Mouse (Mus musculus) midbrain, embryonic 15.5 days (tissue): ENCODE data around the gene Zfp825. TPM values are rescaled to one million over a fixed set of nuclear protein-coding genes. Genes with fewer than 3 reads are reported as not detected.
A peak's percentile ranks its signal among the peaks of the same experiment; 100 is the strongest.
"Not testable (repeated sequence)": the region's sequence is repeated elsewhere in the genome, so short reads cannot be mapped to it uniquely, and the experiment has no call there.

Experiments
- ATAC-seq: fragments of 200-750 bp; cut with Nextera tagmentation; replicated peaks from 2 replicates; pipeline ENCODE4 v1.8.0; 2017; ENCODE audit warnings: moderate TSS enrichment
- H3K27ac ChIP-seq: fragments of 300-500 bp; sonication (generic); 2 replicates; pipeline ENCODE4 v1.5.1; 2015; ENCODE audit warnings: mild to moderate bottlenecking, inconsistent platforms
- H3K27me3 ChIP-seq: fragments of 300-500 bp; sonication (generic); replicated peaks from 2 replicates; pipeline ENCODE4 v1.6.1; 2015; ENCODE audit warnings: inconsistent platforms
- H3K36me3 ChIP-seq: fragments of 300-500 bp; sonication (generic); replicated peaks from 2 replicates; pipeline ENCODE4 v1.6.1; 2015; ENCODE audit warnings: inconsistent platforms
- H3K4me1 ChIP-seq: fragments of 300-500 bp; sonication (generic); 2 replicates; pipeline ENCODE4 v1.6.1; 2015; ENCODE audit warnings: inconsistent platforms
- H3K4me2 ChIP-seq: fragments of 300-500 bp; sonication (generic); 2 replicates; pipeline ENCODE4 v1.6.1; 2015; ENCODE audit warnings: inconsistent platforms, mild to moderate bottlenecking, moderate library complexity
- H3K4me3 ChIP-seq: fragments of 300-500 bp; sonication (generic); 2 replicates; pipeline ENCODE4 v1.5.1; 2015; ENCODE audit warnings: mild to moderate bottlenecking, inconsistent platforms
- H3K9ac ChIP-seq: fragments of 300-500 bp; sonication (generic); 2 replicates; pipeline ENCODE4 v1.6.1; 2015; ENCODE audit warnings: mild to moderate bottlenecking, inconsistent platforms
- H3K9me3 ChIP-seq: fragments of 300-500 bp; sonication (generic); 2 replicates; pipeline ENCODE4 v1.6.1; 2016; ENCODE audit warnings: inconsistent platforms
- WGBS: fragments of 180-500 bp; shearing (Covaris S2); methylation state at CpG from one replicate; pipeline ENCODE4 v1.1.7; 2015; ENCODE audit warnings: mixed read lengths; 5-methylcytosine and 5-hydroxymethylcytosine counted together
- polyA plus RNA-seq: library from polyadenylated mRNA; unstranded; fragments of >200 nt; fragmentation: Nextera tagmentation; extraction: Ambion mirVana; gene quantifications from 2 replicates; pipeline ENCODE4 v1.2.1, GENCODE M21; 2015

Zfp825 gene
- polyA plus RNA-seq, result 17.1 and 19.7 TPM in 2 replicates

- Histone ChIP-seq H3K27me3 (no peaks in the 10 kb centered on the region), H3K27ac (peak within 1 kb of the TSS; percentile 88), H3K4me3 (peak within 1 kb of the TSS; percentile 73), H3K9me3 (no peaks in the 10 kb centered on the region), H3K4me1 (peaks cover 11% of the 10 kb centered on the region; the same call in 1 of the 2 replicates), H3K36me3 (no peaks in the 10 kb centered on the region), H3K9ac (peak within 1 kb of the TSS; percentile 50), H3K4me2 (peak within 1 kb of the TSS; percentile 65)
- ATAC-seq, result peak; percentile 100
- under 1% methylated on average over 23 of the region's 23 CpGs for WGBS
These were observed at the start of gene Zfp825 for GRCm38 (mm10) chr13:74493911-74494679. Gene Zfp825 (minus strand): TSS chr13:74493992.

GRCm38 (mm10) chr13:74535418-74535817 is 41.6 kb upstream of the Zfp825 start:
- H3K4me1 ChIP-seq, H3K9ac ChIP-seq, H3K4me3 ChIP-seq, H3K27me3 ChIP-seq, H3K9me3 ChIP-seq, H3K27ac ChIP-seq, H3K4me2 ChIP-seq, ATAC-seq, H3K36me3 ChIP-seq: not testable (repeated sequence)
- WGBS, result 92% methylated on average over 3 of the region's 3 CpGs

GRCm38 (mm10) chr13:74534864-74535263 is 41.1 kb upstream of the Zfp825 start:
- not testable (repeated sequence) for H3K36me3 ChIP-seq, H3K9me3 ChIP-seq, H3K9ac ChIP-seq, H3K4me1 ChIP-seq, H3K4me3 ChIP-seq, H3K27ac ChIP-seq, H3K4me2 ChIP-seq, H3K27me3 ChIP-seq
- 12% methylated on average over 3 of the region's 3 CpGs for WGBS
- ATAC-seq, result peak; percentile 80

- Histone ChIP-seq H3K27me3 (no peaks in the 10 kb centered on the region), H3K4me3 (no peak overlapping the region), H3K4me2 (no peak overlapping the region), H3K27ac (no peak overlapping the region), H3K9me3 (no peaks in the 10 kb centered on the region), H3K4me1 (no peaks in the 10 kb centered on the region), H3K9ac (no peak overlapping the region), H3K36me3 (no peaks in the 10 kb centered on the region)
- no peak for ATAC-seq
- 94% methylated on average over 15 of the region's 15 CpGs for WGBS
These were observed 40.3 kb upstream of the Zfp825 start for GRCm38 (mm10) chr13:74534096-74534495.

GRCm38 (mm10) chr13:74531251-74531650 is 37.5 kb upstream of the Zfp825 start:
- not testable (repeated sequence) for ATAC-seq, H3K9me3 ChIP-seq, H3K4me1 ChIP-seq, H3K4me2 ChIP-seq, H3K4me3 ChIP-seq, H3K36me3 ChIP-seq, H3K27me3 ChIP-seq, H3K27ac ChIP-seq, H3K9ac ChIP-seq
- WGBS, result 32% methylated on average over 1 of the region's 1 CpGs

GRCm38 (mm10) chr13:74529372-74529715 is 35.6 kb upstream of the Zfp825 start:
- not testable (repeated sequence) for H3K4me3 ChIP-seq, H3K9me3 ChIP-seq, H3K9ac ChIP-seq, H3K4me2 ChIP-seq, H3K36me3 ChIP-seq, ATAC-seq, H3K27me3 ChIP-seq, H3K27ac ChIP-seq, H3K4me1 ChIP-seq
- WGBS, result 18% methylated on average over 1 of the region's 1 CpGs

- H3K4me3 ChIP-seq, H3K4me2 ChIP-seq, H3K9ac ChIP-seq, H3K4me1 ChIP-seq, H3K27me3 ChIP-seq, H3K36me3 ChIP-seq, H3K9me3 ChIP-seq, H3K27ac ChIP-seq: not testable (repeated sequence)
- ATAC-seq, result peak; percentile 48
These were observed 35.0 kb upstream of the Zfp825 start for GRCm38 (mm10) chr13:74528519-74529371.

GRCm38 (mm10) chr13:74522481-74523237 is 28.9 kb upstream of the Zfp825 start:
- no peaks in the 10 kb centered on the region for H3K27me3 ChIP-seq
- H3K9me3 ChIP-seq, result no peaks in the 10 kb centered on the region
- H3K4me1 ChIP-seq, result peaks cover 4% of the 10 kb centered on the region

GRCm38 (mm10) chr13:74522141-74522480 is 28.3 kb upstream of the Zfp825 start:
- not testable (repeated sequence) for H3K36me3 ChIP-seq, ATAC-seq, H3K4me1 ChIP-seq, H3K27me3 ChIP-seq, H3K9me3 ChIP-seq
- peak overlapping the region; percentile 52; the same call in 1 of the 2 replicates for H3K9ac ChIP-seq
- 7% methylated on average over 3 of the region's 3 CpGs for whole genome bisulfite sequencing
- H3K4me2 ChIP-seq, result peak overlapping the region; percentile 77
- H3K27ac ChIP-seq, result peak overlapping the region; percentile 80; the same call in 1 of the 2 replicates
- H3K4me3 ChIP-seq, result peak overlapping the region; percentile 61

More at GRCm38 (mm10) chr13:74522481-74523237, 28.9 kb upstream of the Zfp825 start:
- WGBS, result 3% methylated on average over 15 of the region's 15 CpGs
- peak overlapping the region; percentile 80 for H3K27ac ChIP-seq
- no peaks in the 10 kb centered on the region for H3K36me3 ChIP-seq
- H3K9ac ChIP-seq, result peak overlapping the region; percentile 52
- peak overlapping the region; percentile 77 for H3K4me2 ChIP-seq
- H3K4me3 ChIP-seq, result peak overlapping the region; percentile 61
- ATAC-seq, result peak; percentile 99

GRCm38 (mm10) chr13:74507981-74508380 is 14.2 kb upstream of the Zfp825 start:
- ATAC-seq, H3K9ac ChIP-seq, H3K4me1 ChIP-seq, H3K36me3 ChIP-seq, H3K4me3 ChIP-seq, H3K4me2 ChIP-seq, H3K27me3 ChIP-seq, H3K9me3 ChIP-seq, H3K27ac ChIP-seq: not testable (repeated sequence)
- 88% methylated on average over 6 of the region's 6 CpGs for WGBS

- not testable (repeated sequence) for H3K27me3 ChIP-seq, H3K27ac ChIP-seq, H3K9ac ChIP-seq, ATAC-seq, H3K4me1 ChIP-seq, H3K9me3 ChIP-seq, H3K4me2 ChIP-seq, H3K36me3 ChIP-seq, H3K4me3 ChIP-seq
- WGBS, result 79% methylated on average over 1 of the region's 1 CpGs
These were observed 9.1 kb upstream of the Zfp825 start for GRCm38 (mm10) chr13:74502851-74503250.

GRCm38 (mm10) chr13:74499696-74500095 is 5.9 kb upstream of the Zfp825 start:
- not testable (repeated sequence) for H3K9ac ChIP-seq, H3K27me3 ChIP-seq, H3K4me3 ChIP-seq, H3K4me1 ChIP-seq, H3K36me3 ChIP-seq, H3K27ac ChIP-seq, H3K9me3 ChIP-seq, H3K4me2 ChIP-seq, ATAC-seq
- WGBS, result 17% methylated on average over 1 of the region's 1 CpGs
